Mouse (Mus musculus): ENCODE results near the gene Pcsk5.

The Pcsk5 gene

DNA sequence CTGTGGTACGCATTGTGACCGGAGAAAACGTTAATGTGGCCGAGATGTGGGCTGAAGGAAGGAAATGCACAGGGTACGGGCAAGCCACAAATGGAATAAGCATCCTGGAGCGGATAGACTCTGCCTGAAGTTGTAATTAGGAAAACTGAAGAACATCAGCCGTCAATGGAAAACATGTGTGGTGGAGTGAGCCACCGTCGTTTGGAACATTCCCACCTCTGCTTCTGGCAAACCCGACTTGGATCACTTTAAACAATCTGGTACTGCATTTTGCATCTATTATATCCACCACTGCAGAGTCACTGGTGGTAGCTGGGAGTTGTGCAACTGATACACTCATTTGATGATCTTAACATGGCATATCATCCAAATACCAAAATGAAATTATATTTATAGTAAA is 120.4 kb downstream of the Pcsk5 start:
- no peak for DNase-seq

- DNase-seq = no peak
Measured at GRCm38 (mm10) chr19:17715281-17715955, 122.0 kb downstream of the Pcsk5 start.

DNA sequence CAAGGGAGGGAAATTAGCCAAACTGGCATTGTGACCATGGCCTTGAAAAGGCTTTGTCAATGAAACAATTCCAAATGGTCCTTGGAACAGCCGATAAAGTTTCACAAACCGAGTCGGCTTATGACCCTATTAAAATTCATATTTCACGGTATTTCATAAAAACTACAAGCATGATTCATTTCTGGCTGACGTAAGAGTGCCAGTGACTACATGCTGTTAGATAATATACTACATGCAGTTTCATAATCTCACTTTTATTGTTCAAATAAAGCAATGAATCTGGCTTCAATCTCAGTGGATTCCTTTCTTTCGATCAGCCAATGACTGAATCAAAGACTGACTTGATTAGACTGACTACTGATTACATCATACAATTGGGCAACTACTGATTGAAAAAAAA is 145.8 kb downstream of the Pcsk5 start:
- no peak for DNase-seq

DNA sequence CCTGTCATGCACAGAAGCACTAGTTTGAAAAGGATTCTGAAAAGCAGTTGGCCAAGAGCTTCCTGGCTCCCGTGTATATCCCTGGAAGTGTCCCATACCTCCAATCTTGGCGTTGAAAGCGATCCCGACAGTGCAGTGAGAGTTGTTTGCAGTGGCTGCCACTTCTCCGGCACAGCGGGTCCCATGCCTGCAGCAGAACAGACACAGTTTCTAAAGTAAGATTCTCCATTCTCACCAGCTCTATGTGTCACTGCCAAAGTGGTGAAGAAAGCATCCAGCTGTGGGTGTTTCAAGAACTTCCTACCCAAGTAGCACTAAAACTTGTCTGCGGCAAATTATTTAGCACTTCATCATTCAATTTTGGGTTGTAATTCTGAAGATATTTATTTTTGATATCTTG is 159.1 kb downstream of the Pcsk5 start:
- DNase-seq = no peak

GRCm38 (mm10) chr19:17662676-17663075 is 174.8 kb downstream of the Pcsk5 start:
- no peak for DNase-seq

- DNase-seq = no peak
Measured at GRCm38 (mm10) chr19:17662271-17662670, 175.2 kb downstream of the Pcsk5 start.

GRCm38 (mm10) chr19:17659321-17659720 is 178.1 kb downstream of the Pcsk5 start:
- no peak for DNase-seq

- DNase-seq = no peak
Measured at GRCm38 (mm10) chr19:17650831-17651502, 186.5 kb downstream of the Pcsk5 start.

- no peak for DNase-seq
Measured at GRCm38 (mm10) chr19:17649967-17650366, 187.5 kb downstream of the Pcsk5 start.

DNA sequence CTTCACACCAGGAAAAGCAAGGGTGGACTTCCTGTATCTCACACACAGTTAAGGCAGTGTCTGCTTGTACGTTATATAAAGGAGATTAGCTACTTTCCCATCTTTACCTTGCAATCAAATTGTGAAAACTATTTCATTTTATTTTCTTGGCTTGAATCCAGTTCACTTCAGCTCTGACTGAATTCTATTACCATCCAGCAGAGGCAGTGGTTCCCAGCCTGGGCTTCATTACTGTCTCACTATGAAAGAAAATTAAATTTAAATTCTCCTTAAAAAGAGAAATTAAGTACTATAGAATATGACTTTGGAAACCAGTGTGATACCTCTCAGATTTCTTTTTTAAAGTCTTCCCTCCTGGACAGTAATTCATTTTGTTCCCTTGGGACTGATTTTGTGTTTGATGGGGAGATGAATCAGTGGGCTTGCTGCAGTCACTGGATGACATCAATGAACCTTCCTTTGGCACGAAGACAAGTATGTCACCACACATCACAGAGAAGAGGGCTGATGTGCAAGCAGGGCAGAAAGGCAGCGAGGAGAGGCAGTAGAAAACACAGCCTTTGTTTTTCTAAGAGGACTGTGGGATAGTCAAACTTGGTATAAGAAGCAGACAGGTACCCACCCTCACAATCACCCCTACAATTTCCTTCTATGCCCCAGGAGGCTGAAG is 194.2 kb downstream of the Pcsk5 start:
- no peak for DNase-seq

DNA sequence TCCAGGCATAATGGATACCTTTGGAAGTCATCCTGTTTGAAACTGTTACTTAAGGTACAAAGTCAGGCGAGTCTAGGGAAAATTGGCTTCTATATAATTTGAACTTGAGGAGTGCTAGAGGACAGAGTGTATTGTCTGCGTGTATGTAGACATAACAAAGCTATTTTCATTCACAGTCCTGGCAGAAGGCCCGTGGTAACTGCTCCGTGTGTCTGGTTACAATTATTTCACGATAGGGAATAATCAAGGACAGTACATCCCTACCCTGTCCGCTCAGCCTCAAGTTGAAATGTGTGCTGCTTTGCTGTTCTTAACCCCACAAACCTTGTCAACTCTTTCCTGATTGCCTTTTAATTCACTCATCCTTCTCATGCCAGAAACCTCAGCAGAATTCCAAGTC is 201.4 kb downstream of the Pcsk5 start:
- DNase-seq = no peak

DNA sequence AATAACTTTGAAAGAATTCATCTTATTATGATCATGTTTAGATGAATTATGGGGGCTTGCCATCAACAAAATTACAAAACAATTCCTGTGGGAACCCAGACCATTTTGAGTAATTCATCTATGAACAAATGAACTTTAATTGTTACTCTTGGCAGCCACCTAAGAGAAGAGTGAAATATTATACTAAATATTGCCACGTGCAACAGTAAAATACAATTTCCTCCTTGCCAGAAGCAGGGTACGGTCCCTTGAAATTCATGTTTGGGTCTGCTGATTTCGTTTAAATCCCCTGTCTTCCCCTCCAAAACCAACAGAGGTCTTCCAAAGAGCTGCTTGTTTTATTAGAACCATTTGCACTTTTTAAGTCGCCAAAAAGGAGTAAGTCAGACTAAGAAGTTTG is 221.8 kb downstream of the Pcsk5 start:
- no peak for DNase-seq

DNA sequence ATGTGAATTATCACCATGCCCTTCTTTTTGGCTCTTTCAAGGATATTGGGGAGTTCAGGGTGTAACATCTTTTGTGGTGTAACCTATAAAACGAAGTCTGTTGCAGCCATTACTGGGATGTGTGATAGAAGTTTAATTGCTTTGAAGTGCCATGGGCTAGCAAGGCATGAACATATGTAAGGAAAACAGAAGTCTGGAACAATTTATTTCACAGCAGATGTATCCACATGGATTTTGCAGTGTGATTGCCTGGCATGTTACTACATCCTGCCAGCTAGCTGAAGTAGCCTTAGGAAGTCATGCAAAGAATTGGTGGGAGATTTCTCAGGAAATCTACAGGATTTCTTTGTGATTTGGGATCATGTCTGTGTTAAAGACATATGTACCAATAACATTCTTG is 230.9 kb downstream of the Pcsk5 start:
- DNase-seq = no peak

DNA sequence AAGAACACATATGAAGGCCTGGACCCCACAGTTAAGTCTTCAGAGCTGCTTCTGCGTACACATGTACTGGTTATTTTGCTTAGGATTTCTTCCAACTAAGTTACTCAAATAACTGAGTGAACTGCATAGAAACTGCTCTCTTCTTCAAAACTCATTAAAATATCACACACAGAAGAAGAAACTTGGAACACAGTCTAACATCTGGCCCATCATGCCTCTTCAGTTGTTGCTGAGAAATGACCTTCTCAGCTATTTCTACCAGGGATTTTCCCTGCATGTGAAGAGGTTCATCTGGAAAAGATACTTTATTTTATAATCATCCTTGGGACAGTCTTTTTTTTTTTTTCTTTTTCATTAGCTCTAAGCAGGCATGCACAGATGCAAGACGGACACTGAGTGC is 231.3 kb downstream of the Pcsk5 start:
- DNase-seq = no peak

- no peak for DNase-seq
Measured at GRCm38 (mm10) chr19:17603322-17603721, 234.1 kb downstream of the Pcsk5 start.

GRCm38 (mm10) chr19:17600347-17600746 is 237.1 kb downstream of the Pcsk5 start:
- DNase-seq = no peak

DNA sequence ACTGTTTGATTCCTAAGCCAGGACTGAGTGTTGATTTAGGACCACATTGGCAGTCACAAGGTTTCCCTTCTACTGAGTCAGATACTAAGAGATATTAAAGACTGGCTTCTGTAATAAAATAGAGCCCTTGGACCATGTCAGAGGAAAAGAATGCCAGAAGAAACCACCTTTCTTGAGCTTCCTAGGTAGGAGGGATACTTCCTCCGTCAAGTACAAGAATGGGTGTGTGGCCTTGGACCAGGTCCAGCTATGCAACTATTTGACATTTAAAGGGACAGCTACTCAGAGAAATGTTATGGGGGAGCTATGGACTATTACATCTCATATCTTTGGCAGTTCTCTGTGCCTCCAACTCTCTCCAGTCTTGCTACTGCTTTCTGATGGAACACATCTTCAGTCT is 244.6 kb downstream of the Pcsk5 start:
- DNase-seq = no peak

DNA sequence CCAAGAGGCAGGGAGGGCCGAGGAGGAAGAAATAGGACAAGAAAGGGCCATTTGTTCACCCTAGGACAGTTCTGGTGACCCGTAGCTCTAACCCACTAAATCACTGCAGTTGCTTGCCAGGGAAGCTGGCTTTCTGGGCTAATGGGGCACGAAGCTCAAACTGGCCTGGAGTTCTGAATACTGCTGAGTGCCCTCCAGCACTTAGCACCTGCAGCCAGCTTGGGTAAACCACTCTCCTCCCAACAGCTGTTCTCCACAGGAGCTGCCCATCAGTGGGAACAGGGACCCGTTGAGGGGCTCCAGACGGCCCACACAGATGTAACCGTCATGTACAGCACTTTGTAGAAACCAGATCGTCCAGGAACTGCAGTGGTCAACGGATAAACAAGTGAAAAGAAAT is 246.1 kb downstream of the Pcsk5 start:
- no peak for DNase-seq

- no peak for DNase-seq
Measured at GRCm38 (mm10) chr19:17590314-17590713, 247.1 kb downstream of the Pcsk5 start.

DNA sequence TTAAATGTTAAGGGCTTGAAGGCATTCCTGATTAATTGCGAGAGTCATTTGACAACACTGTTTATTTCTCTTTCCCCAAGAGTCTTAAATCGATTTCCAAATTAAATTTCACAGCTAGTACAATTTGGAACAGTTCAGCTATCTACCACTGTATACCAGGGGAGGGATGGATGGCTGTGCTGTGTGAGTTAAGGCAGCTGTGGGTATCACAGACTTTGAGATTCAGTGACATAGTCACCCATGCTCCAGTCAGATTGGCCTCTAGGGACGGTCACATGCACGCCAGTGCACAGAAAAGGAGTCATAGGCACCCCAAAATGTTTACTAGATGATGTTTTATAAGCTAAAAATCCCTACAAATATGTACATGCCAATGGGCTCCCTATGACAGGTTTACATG is 260.0 kb downstream of the Pcsk5 start:
- no peak for DNase-seq

GRCm38 (mm10) chr19:17574564-17574963 is 262.9 kb downstream of the Pcsk5 start:
- DNase-seq = no peak

DNA sequence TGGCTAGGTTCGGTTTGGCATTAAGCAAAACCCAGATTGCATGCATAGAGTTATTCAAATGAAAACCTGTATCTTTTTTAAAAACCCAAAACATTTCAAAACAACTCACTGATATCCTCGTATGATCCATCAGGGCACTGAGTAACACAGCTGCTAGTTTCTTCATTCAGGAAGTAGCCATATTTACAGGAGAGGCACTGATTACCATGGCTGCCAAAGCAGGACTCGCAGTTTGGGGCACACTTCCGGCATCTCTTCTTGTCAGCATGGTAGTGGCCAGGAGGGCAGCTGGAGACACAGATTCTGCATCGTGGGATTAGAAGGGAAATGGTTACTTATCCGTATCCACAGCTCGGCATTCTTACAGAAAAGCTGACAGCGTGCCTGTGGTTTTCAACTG is 265.1 kb downstream of the Pcsk5 start:
- no peak for DNase-seq

- no peak for DNase-seq
Measured at GRCm38 (mm10) chr19:17570936-17571335, 266.5 kb downstream of the Pcsk5 start.

DNA sequence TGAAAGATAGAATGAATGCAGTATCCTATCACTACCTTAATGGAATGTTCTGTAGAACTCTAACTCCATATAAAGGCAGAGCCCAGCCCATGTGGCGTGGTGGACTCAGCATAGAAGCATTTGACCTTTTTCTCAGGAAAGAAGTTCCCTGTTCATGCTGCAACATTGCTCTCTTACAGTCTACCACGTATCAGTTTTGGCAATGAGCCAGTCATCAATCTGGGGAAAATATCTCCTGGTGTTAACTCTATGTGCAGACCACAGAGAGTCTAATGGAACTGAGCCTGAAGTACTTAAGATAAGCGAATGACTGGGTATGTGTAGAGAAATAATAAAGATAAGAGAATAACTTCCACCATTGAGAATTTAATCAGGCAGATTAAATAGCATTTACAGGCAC is 270.2 kb downstream of the Pcsk5 start:
- no peak for DNase-seq

Measured in spleen, adult 18-20 months (tissue).